Mouse (Mus musculus) cerebellum, postnatal 14 days (tissue): ENCODE results near the gene Chtop.

ENCODE experiments used
- DNase-seq, 2 experiments: peaks; one replicate each; pipeline ENCODE4 v3.0.0; 2021; ENCODE audit warnings: mixed read lengths in 2 of 2

The Chtop gene

DNA sequence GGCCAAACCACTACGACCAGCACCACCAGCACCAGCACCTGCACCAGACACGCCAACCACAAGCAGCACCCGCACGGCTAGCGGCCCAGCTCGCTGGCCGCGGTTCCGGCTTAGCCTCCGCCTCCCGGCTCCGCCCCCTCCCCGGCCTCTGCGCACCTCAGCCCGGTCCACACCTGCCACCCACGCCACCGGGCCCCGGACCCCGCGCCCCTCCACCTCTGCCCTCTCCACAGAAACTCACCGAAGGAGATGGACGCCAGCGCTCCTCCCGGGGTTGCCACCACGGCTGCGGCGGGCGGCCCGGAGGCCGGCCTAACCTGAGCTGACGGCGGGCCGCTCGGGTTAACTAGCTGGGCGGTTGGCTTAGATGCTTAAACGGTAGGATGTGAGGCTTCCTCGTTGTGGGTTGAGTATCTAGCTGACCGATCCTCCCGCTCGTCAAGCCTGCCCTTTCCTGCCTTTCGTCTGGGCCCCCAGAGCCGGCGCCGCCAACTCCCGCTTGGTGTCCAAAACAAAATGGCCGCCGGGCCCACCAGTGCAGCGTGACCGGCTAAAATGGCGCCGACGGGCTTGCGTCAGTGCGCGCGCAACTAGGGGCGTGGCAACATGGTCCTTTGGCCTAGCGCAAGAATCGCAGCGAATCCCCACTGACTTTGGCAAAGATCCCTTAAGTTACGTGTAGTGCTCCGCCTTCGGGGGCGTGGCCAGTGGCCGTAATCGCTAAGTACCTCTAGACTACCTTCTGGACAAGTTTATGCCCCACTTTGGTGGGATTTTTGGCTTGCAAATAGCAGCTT is at the start of gene Chtop:
TSS of gene Chtop (minus strand) at position 549 of the 797 bp plus-strand sequence.
- DNase-seq, result peak; percentile 100

DNA sequence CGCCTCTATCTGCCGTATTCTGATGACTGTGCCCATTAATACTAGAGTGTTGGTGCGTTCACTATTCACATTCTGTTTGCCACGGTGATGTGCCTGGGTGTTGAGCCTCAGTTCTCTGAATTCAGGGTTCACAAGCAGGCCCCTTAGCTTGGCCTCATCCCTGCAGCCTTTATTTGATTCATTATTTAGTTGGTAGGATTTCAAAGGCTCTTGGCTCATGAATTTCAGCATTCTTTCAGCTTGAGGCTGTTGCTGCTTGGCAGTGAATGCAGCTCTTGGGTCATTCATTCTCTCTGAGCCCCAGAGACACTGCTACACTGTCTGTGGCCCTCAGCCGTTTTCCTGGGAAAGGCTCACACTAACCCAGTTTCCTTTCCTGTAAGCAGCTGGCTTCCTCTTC is 46.7 kb upstream of the Chtop start:
- DNase-seq, result peak in 1 of 2 experiments; percentile 13

DNA sequence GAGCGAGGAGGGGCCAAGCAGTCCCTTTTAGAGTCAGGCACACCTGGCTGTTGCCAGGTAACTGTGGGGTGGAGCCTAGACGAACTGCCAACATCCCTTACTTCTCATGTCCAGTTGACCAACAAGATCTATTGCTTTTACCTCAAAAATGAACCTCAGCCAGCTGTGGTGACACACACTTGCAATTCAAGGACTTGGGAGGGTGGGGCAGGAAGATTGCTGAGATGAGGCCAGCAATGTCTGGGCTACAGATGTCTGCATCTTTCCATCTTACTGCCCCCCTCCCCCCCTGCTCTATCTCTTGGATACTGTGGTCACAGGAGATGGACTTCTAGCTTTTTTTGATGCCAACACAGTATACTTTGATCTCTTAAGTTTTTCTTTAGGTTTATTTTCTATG is 42.9 kb upstream of the Chtop start:
- no peak for DNase-seq

DNA sequence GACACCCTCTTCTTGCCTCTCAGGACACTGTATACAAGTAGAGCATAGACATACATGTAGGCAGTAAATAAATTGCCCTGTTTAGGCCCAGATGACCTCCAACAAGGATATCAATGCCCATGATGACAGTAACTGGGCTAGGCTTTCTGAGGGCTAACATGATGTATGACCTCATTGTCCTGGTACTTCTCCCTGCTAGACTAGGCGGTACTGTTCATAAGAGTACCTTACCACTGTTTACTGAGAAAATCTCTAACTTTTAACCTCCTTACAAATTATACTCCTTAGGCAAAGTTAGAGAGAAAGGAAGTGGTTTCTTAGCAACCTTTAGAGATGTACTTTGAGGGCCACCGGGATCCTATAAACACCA is 41.1 kb upstream of the Chtop start:
- DNase-seq, result no peak

DNA sequence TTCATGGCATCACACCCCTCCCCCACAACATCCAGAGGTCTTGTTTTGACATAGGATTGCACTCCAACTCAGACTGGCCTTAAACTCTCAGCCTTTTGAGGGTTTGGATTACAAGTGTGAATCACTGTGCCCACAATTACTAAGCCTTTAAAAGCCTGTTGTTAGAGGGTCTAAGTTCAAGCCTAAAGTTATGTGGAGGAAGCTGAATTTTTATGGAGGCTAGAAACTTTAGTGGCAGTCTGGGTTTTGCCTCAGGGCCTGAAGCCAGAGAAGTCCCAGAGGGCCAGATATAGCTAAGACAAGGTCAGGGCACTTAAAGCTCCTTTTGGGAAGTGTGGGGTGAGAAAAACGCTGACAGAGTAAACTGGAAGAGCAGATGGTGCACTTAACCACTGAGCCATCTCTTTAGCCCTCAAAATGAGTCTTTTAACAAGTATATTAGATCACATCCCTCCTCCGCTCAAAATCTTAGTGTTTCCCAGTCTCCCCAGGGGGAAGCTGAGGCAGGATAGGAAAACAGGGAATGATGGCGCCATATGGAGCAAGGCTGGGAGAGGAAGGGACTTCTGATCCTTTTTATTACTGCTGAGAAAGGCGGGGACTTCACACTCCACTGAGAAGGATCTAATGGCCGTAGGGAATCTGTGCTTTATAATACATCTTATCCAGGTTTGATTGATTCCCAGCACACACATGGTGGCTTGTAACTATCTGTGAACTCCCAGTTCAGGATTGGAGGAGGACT is 40.5 kb upstream of the Chtop start:
- DNase-seq, result no peak

DNA sequence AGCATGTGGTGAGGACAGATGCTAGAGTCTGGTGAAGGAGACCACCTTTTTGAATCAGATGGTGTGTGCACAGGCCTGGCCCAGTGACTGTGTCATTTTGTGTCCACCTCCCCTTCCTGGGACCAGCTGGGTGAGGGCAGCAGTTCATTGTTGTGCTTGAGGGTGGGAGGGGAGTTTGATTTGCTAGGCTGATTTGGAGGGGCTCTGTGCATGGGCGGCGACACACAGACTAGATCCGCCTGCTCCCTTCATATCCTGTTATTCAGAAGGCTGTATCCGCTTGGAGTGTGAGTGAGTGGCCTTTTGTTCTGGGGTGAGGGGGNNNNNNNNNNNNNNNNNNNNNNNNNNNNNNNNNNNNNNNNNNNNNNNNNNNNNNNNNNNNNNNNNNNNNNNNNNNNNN is 31.6 kb upstream of the Chtop start:
- no peak for DNase-seq

DNA sequence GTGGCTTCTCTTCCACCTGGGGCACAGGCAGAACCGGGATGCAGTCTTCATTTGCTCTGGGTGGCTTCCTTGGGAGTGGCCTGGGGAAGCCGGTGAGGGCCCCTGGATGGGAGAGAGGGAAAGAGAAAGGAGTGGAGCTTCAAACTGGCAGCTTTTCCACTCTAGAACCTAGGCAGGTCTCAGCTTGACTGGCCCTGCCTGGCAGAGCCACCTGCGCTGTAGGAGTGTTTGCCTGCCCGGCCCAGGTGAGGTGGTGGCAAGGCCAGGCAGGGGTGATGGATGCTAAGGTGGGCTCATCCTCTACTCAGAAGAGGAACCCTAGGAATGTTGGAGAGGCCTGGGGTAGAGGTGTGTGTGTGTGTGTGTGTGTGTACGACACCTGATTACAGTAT is 28.6 kb upstream of the Chtop start:
- DNase-seq, result no peak

DNA sequence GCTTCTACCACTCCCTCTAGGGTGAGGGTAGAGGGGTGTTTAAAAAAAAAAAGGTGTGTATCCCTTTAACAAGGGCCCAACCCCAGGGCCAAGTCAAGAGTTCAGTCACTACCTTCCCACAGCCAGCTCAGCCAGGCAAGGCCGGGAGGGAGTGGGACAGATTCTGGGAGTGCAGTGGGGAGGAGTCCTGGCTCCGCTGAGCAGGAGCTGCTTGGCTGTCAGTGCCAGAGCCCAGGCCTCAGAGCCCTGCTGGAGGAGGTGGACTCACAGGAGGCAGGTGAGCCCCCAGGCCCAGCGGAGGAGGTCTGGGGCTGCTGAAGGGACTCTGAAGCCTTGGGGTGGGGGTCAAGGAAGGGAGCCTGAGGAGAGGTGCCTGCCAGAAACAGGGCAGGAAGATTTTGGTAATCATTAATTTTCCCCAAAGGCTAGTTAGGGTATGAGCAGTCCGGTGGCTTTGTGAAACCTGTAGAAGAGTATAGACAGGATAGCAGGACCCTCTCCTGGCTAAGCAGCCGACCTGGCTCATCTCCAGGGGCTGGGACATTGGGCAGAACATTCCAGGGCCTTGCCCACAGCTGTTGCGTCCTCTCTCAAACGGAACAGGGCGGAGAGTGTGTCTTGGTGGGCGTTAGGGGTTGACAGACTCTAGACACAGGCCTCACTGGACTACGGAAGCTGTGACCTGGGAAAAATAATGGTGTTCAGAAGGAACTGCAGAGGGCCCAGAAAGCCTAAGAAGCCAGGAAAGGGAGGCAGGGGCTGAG is 28.0 kb upstream of the Chtop start, which contains the start of gene S100a16:
TSS of gene S100a16 (plus strand) at position 114 of the 764 bp plus-strand sequence.
- peak; percentile 55 to 59 for DNase-seq

DNA sequence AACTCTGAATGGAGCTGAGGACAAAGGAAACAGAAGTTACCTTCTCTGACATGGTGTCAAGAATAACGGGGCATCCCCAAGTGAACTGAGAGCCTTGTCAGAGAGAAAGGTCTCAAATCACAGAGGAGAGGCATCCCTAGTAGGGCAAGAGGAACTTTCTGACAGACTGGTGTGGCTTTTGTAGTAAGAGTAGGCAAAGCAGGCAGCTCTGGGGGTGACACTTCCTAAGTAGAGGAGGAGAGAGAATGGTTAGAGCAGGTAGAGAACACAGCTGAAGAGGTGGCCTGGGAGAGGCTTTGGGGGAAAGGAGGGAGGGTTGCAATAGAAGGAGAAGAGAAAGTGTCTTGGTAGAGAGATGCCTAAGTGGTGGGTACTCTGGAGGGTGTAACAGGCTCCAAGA is 26.1 kb upstream of the Chtop start:
- DNase-seq, result no peak

DNA sequence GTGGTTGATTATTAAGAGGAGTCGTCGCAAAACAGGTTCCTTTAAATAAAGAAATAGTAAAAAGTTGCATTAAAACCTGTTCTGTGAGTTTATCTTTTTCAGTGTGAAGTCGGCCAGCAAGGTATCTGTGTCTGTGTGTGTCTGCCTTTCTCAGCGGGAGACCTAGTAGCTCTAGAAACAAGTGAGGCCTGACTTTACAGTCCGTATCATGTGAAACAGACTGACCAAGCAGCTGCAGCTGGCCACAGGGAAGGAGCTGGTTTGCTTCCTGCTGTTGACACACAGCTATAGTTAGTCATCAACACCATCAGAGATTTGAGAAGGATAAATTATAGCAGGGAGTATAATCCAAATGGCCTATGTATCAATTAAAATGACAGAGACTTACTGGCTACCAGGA is 22.4 kb upstream of the Chtop start:
- no peak for DNase-seq

DNA sequence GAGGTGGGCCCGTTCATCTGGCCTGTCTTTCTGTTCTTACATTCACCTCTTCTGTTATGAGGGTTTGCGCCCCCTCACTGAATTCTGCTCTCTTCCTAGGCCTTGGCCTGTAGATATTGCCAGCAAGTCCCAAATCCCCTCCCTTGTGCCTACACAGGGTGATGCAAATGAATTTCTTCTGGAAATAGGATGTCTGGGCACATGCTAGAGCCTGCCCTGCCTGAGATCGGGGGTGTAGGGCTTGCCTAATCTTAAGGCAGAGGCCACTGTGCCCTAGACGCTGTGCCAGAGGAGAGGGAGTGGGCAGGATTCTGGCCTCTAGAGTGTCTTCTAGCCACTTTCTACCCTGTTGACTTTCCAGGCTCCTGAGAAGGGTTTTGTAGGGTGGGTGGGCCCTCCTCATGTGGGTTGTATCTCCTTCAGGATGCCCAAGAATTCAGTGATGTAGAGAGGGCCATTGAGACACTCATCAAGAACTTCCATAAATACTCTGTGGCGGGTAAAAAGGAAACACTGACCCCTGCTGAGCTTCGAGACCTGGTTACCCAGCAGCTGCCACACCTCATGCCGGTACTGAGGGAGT is 18.1 kb upstream of the Chtop start:
- no peak for DNase-seq

DNA sequence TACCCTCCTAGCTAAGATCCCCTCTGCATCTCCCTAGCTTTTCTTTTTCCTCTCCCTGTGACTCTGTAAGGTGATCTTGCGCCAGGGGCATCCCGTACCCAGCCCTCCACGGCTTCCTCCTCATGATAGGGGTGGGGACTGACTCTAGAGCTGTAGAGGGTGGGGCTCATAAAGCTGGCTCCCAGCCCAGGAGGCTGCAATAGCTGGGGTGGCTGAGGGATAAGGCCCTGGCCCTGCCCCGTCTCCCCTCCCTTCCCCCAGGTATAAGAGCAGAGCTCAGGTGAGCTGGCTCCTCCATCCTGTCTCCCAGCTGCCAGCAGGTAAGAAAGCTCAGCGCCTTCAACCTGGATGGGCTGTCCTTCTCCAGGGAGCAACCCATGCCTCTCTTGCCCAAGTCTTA is 17.3 kb upstream of the Chtop start, which contains the start of gene S100a14:
TSS of gene S100a14 (plus strand) at position 277 of the 400 bp plus-strand sequence.
- no peak for DNase-seq

DNA sequence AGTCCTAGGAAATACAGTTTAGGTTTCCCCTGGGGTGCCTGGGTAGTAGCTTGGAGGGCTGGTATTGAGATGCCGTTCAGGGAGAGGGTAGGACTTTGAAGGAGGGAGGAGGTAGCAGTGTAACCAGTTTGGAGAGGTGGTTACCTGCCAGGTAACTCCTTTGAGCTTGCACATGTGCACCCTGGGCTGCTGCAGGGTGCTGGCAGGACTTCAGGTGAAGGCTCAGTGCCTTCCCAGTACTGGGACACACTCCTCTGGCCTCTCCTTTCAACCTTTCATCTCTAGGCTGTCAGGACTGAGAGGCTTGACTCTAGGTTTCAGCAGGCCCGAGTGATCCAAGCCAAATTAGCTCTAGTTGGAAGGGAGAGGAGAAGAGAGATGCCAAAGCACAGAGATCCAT is 16.8 kb upstream of the Chtop start:
- DNase-seq, result no peak

DNA sequence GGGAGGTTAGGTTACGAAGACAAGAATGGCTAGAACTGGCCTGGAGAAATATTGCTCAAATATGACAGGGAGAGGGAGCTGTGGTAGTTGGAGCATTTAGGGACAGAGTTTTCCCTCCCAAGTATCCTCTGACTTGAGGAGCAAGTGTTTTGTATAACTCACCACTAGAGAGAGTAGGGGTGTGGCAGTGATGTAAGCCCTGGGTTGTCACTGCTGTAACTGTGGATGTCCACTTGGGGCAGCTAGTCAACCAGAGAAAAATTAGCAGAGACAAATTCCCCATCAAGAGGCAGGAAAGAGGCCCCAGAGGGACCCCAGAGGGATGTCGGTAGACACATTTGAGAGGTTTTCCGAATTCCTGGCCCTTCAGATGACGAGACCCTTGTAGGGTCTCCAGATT is 16.1 kb upstream of the Chtop start:
- peak; percentile 51 for DNase-seq

DNA sequence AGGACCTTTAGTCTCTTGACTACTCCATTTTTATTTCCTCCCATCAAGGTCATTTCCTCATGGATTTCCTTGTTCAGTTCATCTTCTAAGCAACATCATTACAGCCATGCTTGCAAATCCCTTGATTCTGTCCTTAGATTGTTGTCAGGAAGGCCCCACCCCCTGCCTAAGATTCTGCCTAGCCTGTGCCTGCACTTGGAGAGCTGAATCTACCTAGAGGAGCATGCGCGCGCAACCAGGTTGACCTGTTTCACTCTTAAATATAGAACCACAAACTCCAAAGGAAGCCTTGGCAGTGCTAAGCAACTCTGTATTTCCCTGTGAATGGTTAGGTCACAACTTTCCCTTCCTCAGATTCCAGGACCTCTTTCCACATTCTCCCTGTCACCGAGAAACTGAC is 8.4 kb upstream of the Chtop start:
- no peak for DNase-seq

DNA sequence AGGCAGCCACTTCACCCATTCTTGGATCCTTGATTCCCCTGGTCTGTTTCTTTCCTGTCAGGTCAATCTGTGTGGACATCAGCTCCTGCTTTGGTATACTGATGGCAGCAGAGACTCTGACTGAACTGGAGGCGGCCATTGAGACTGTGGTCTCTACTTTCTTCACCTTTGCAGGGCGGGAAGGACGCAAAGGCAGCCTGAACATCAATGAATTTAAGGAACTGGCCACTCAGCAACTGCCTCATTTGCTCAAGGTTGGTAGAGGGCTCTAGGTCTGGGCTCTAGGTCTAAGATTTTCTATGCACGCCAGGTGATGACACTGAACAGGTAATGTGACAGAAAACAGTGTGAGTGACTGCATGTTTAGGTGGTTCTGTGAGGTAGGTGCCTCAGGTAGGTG is 6.5 kb upstream of the Chtop start:
- DNase-seq, result no peak

DNA sequence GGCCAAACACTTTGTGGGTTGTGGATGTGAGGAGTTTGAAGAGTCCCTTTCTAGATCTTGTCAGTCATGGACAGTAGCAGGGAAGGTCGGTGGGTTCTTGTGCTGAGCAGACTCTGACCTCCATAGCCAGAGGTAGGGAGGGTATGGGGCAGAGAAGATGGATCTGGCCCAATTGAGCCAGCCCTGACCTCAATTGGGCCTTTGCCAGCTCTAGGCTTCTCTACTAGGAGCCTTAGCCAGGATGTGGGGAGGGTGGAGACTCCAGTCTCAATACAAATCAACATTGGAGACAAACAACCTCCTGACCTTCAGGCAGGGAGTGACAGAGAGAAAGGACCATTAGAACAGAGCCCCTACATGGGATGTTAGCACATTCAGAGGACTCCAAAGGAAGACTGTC is 5.9 kb upstream of the Chtop start:
- DNase-seq, result no peak

DNA sequence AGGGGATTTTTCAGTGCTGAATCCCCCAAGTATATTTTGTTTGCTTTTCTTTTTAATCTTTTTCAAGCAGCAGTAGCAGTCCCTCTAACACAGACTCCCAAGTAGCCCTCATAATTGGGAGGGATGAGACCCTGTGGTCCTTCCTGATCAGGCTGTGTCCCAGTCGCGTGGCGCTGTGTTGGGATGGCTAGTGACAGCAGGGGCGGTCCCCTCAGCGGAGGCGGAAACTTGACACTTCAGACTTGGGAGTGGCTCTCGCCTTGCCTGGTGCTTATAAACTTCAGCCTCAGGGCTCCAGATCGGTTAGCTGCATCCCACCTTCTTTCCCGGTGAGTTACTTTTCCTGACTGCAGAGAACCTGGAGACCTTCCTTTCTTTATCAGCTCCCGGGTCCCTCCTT is 5.4 kb upstream of the Chtop start:
- DNase-seq, result no peak

DNA sequence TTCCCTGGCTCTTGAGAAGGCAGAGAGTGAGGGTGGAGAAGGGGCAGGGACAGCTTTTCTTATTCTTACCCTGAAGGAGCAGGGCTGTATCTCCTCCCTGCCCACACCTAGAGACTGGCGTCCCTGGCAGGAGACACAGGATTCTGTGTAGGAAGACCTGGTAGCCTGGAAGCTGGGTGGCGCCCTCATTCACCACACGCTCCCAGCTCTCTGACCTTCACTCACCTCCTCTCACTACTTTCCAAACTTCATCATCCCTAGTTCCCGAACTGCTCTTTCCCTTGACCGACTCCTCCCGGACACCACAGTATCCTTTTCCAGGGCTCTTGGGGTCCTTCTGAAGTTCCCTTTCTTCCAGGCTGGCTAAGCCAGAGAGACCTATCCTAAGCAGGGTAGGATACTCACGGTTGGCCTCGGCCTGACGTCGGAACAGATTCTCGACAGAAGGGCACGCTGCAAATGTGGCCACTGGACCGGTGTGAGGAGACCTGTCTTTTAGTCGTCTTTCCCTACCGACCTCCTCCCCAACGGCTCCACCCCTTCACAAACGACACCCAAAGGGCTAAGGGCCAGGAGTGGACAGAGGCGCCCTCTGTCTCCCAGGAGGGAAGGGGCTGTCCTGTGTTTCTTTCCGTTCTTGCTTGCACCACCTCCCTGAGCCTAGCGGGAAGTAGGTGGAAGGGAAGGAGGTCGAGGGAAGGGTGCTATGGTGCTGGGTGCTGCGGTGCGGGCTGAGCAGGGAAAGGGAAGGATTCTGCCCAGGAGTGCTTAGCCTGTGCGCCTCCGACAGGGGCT is 4.7 kb upstream of the Chtop start, which contains the start of the genes S100a1 and S100a13:
TSS of gene S100a1 (minus strand) at position 597 of the 795 bp plus-strand sequence.
TSS of gene S100a13 (plus strand) at position 640 of the 795 bp plus-strand sequence.
- peak in 1 of 2 experiments; percentile 33 for DNase-seq

DNA sequence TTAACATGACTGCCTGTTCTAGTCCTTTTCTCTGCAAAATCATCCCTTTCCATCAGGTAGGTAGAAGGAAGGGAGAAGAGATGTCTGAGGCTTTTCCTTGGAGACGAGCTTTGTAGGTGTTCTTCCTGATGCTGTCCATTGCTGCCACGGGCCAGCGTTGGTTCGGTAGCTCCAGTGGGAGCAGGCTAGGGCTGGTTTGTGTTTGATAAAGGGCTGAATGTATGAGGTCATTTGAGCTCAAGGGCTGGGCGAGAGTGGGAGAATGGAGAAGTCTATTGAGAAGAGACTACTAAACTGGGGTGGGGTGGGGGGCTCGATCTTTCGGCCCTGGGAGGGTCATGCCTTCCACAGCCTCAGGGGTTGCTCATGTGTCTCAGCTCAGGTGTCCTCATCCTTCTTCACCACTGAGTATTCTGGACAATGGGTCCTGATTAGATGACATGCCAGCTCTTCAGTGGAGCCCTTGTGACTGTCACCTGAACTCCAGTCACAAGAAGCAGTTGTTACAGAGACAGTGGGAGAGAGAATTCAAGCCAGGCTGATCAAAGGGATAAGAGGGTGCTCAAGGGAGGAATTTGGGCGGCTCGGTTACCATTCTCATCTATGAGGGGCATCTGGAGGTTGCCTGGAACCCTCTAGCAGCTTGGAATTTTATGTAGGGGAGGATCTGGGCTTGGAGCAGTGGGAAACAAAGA is 3.8 kb upstream of the Chtop start:
- DNase-seq, result no peak

DNA sequence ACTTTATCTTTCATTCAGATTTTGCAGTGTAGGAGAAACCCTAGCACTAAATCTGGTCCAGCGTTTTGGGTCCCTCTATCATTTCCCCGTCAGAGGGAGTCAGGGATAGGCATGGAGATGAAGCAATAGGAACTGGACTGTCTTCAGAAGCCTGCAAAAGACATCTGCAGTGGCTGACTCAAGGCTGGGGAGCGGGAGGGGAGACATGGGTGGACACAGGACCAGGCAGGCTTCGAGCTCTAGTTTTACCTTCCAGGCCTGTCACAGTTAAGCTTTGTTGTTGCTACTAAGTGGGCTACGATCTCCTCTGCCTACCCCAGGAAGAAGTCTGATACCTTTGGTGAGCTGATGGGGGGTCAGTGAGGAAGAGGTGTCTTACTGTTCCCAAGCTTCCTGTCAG is 3.0 kb upstream of the Chtop start:
- DNase-seq, result no peak
